Mouse (Mus musculus) hematopoietic stem cell, adult 5-6 weeks (primary cell): ENCODE results near the gene Nek8. TPM values are rescaled to one million over a fixed set of nuclear protein-coding genes. Genes with fewer than 3 reads are reported as not detected.

Experiments
- ATAC-seq, 2 experiments: fragments of 125-278 bp in 1 of 2; replicated peaks in 1 of 2; 2 replicates each; pipeline ENCODE4 v1.8.0; 2016 to 2017; ENCODE audit warnings: inconsistent platforms in 2 of 2, mild to moderate bottlenecking in 2 of 2, moderate number of reproducible peaks in 2 of 2, low read depth in 1 of 2, moderate TSS enrichment in 1 of 2; ENCODE audit not compliant: low FRiP score in 2 of 2, poor library complexity in 2 of 2, severe bottlenecking in 2 of 2, insufficient read depth in 1 of 2, low TSS enrichment in 1 of 2
- total RNA-seq: library from RNA; stranded (forward); fragments of 172-1452, 232-1000 nt; gene quantifications from 2 replicates; pipeline ENCODE4 v1.2.3, GENCODE M21; 2017

The Nek8 gene
- total RNA-seq, 1 experiment from 2014 or later, result 4.8 TPM

GRCm38 (mm10) chr11:78133915-78134314, 42.6 kb downstream of the Nek8 start:
- no peak for ATAC-seq

- no peak for ATAC-seq
These were observed 47.0 kb downstream of the Nek8 start for GRCm38 (mm10) chr11:78129458-78129857.

- ATAC-seq, result peak; percentile 65 to 68; a peak in 2 of 4 replicates
These were observed 49.7 kb downstream of the Nek8 start for GRCm38 (mm10) chr11:78126739-78127138.

DNA sequence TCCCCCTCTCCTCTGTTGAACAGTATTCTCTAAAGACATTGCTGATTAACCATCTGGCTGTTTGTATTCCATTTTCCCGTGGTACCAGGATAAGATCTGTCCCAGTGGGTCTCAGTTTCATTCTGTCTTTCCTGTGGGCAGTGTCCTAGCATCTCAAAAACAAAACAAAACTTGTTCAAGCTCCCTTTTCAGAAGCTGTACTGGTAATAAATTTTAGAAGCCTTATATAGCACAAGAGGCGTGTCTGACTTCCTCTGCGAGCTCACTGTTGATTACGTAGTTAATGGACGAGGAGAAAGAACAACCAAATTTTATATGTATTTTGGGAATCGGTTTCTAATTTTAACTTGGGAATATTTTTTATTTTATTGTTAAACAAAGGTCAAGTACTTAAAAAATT, 50.8 kb downstream of the Nek8 start:
- ATAC-seq, result peak; percentile 47 to 68; a peak in 3 of 4 replicates

DNA sequence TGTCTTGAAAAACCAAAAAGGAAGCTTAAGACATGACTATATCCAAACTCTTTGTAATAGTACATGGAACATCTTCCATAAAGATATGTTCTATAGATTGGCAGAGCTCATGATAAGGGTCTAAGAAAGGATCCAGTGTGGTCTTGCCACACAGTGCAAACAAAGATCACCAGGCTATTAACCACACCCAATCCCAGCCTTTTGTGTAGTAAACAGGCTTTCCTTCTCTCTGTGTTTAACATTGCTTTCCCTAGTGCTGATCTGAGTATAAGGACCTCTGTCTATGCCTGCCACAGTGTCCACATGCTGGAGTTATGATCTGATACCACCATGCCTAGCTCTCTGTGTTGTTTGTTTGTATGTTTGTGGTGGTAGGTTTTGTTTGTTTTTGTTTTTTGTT, 52.7 kb downstream of the Nek8 start:
- no peak for ATAC-seq

GRCm38 (mm10) chr11:78122815-78123214, 53.7 kb downstream of the Nek8 start:
- no peak for ATAC-seq

DNA sequence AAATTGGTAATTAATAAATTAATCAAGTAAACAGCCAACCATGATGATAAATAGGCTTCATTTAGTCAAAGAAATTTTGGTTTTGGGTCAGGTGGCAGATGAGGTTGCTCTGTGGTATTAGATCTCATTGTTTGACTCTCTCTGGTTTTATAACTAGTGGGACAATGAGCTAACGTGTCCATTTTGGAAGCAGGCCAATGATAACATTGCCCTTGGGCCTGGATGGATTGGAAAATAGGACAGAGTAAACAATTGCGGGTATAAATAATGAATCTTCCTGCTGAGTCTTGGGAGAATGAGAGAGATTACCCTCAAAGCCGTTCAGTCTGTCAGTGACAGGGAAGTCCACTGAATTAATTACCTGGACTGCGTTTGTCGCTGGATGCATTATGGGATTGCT, 55.3 kb downstream of the Nek8 start:
- no peak for ATAC-seq

DNA sequence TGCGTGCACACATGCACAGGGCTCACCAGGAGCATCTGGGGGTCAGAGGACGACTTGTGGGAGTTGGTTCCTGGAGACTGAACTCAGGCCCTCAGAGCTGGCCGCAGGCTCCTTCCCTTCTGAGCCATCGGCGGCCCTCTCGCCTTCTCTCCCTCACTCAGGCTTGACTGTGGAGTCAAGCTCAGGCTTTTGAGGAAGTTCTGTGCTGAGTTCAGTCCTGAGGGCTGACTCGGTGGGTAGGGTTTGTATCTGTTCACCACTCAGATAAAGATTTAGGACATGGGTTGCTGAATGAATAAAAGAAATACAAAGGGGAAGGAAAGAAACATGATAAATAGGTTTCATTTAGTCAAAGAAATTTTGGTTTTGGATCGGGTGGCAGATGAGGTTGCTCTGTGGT, 56.6 kb downstream of the Nek8 start:
- peak; percentile 61 to 69 for ATAC-seq

GRCm38 (mm10) chr11:78118467-78118866, 58.0 kb downstream of the Nek8 start:
- no peak for ATAC-seq

DNA sequence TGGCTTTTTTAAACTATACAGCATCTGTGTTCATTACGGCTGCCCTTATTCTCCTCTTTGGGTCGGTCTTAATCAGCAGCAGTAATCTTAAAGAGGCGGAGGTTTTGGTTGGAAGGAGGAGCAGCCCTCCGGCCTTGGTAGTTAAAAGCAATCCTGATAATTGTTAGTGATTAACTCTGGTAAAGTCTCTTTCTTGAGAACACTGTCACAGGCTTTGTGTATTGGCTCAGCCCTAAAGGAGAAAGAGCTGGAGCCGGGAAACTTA, 60.4 kb downstream of the Nek8 start:
- ATAC-seq, result no peak

Other genes with a start within 250 kb of the Nek8 start
- gene Sez6, start 245.9 kb downstream of the Nek8 start, total RNA-seq, result not detected in 2 replicates
- gene Phf12, start 193.9 kb downstream of the Nek8 start, total RNA-seq, result 24.6 and 42.8 TPM in 2 replicates
- 7.1 and 12.3 TPM in 2 replicates for gene Dhrs13, start 144.4 kb downstream of the Nek8 start, total RNA-seq
- 40.9 and 46.3 TPM in 2 replicates for gene Flot2, start 138.7 kb downstream of the Nek8 start, total RNA-seq
- 28.3 and 28.5 TPM in 2 replicates for gene Eral1, start 96.3 kb downstream of the Nek8 start, total RNA-seq
- 3.2 and 5.6 TPM in 2 replicates for gene Fam222b, start 82.0 kb downstream of the Nek8 start, total RNA-seq
- 13.5 and 16.3 TPM in 2 replicates for gene Traf4, start 11.1 kb downstream of the Nek8 start, total RNA-seq
- gene Tlcd1, start within 50 bp of the Nek8 start, total RNA-seq, result 4.7 and 5.2 TPM in 2 replicates
- 3,301 and 3,769 TPM in 2 replicates for gene Rpl23a, start 6.9 kb upstream of the Nek8 start, total RNA-seq
- 1.1 and 3.2 TPM in 2 replicates for gene Rab34, start 11.8 kb upstream of the Nek8 start, total RNA-seq
- gene Proca1, start 16.7 kb upstream of the Nek8 start, total RNA-seq, result 0.44 and 1.5 TPM in 2 replicates
- 38.1 and 54.2 TPM in 2 replicates for gene Sdf2, start 69.1 kb upstream of the Nek8 start, total RNA-seq
- gene Supt6, start 69.3 kb upstream of the Nek8 start, total RNA-seq, result 45.6 and 51.3 TPM in 2 replicates
- gene 2610507B11Rik, start 85.1 kb upstream of the Nek8 start, total RNA-seq, result 83.7 and 92.7 TPM in 2 replicates
- 0.38 TPM in 1 of 2 replicates, not detected in the other for gene BC030499, start 114.2 kb upstream of the Nek8 start, total RNA-seq
- 39.9 and 49.1 TPM in 2 replicates for gene Spag5, start 124.9 kb upstream of the Nek8 start, total RNA-seq
- gene Aldoc, start 146.3 kb upstream of the Nek8 start, total RNA-seq, result 6.6 and 8.7 TPM in 2 replicates
- 9.9 and 10.1 TPM in 2 replicates for gene Pigs, start 151.7 kb upstream of the Nek8 start, total RNA-seq
- 17.4 and 29.9 TPM in 2 replicates for gene Unc119, start 166.8 kb upstream of the Nek8 start, total RNA-seq
- gene Foxn1, start 209.9 kb upstream of the Nek8 start, total RNA-seq, result not detected in 2 replicates
- 0.13 TPM in 1 of 2 replicates, not detected in the other for gene Slc13a2, start 245.5 kb upstream of the Nek8 start, total RNA-seq